ENCODE assay signal across 8 mouse cellular contexts in genomic region chr19:24271746-24272426, GRCm38 (mm10). TPM values are rescaled to one million over a fixed set of nuclear protein-coding genes. Genes with fewer than 3 reads are reported as not detected.
A peak's percentile ranks its signal among the peaks of the same experiment; 100 is the strongest.
DNase-seq lines count a peak whose midpoint lies in the region; ATAC-seq lines count a peak whose summit lies in the region.

No protein-coding gene starts in this region.

- no peak overlapping the region for H3K27ac ChIP-seq in hindbrain, embryonic 13.5 days

- peaks cover 24% of the 10 kb centered on the region for H3K4me1 ChIP-seq in hindbrain, embryonic 13.5 days (replicated peaks)

- 0 out of 2 replicates have a peak, but pooled peaks cover 3% of the 10 kb centered on the region for H3K36me3 ChIP-seq in hindbrain, embryonic 13.5 days

- peak; percentile 84 for ATAC-seq in hindbrain, embryonic 13.5 days (ENCODE audit: low FRiP score)

- no peak overlapping the region for H3K9ac ChIP-seq in hindbrain, embryonic 13.5 days

- no peaks in the 10 kb centered on the region for H3K9me3 ChIP-seq in hindbrain, embryonic 13.5 days

- H3K4me2 ChIP-seq in hindbrain, embryonic 13.5 days = peak overlapping the region; percentile 31; the same call in 1 of the 2 replicates

- H3K27me3 ChIP-seq in hindbrain, embryonic 13.5 days = no peaks in the 10 kb centered on the region

- no peak overlapping the region for H3K4me3 ChIP-seq in hindbrain, embryonic 13.5 days

- DNase-seq in T-cell, adult 2 months (ENCODE audit: low spot score) = peak; percentile 54
- DNase-seq in cerebellum, postnatal 25 days = peak; percentile 82 to 90
- peak; percentile 35 to 65 for DNase-seq in frontal cortex, postnatal 25 days (ENCODE audit: low spot score in 2 of 2)
- peak; percentile 67 to 91 for DNase-seq in layer of hippocampus, postnatal 25 days (ENCODE audit: extremely low spot score in 1 of 2, low spot score in 1 of 2)
- peak; percentile 89 for DNase-seq in lung, postnatal 14 days
- peak; percentile 85 for DNase-seq in retina, embryonic 14.5 days (ENCODE audit: low spot score)
- peak; percentile 87 for DNase-seq in thymus, postnatal 4 days

- WGBS in hindbrain, embryonic 13.5 days = 48% methylated on average over 16 of the region's 16 CpGs

RNA-seq across cellular contexts. Expression of gene Fxn, which starts 8.5 kb away (rescaled TPM):
- 39.2 and 41.9 TPM in 2 replicates for polyA plus RNA-seq in hindbrain, embryonic 13.5 days (2015; fragmentation: Nextera tagmentation; extraction: Ambion mirVana)
- total RNA-seq in layer of hippocampus, postnatal 25 days (2021) = 1 to 10 TPM; 7.1 to 9.3 TPM

RNA-seq across cellular contexts. Expression of gene Tjp2, which starts 47.1 kb away (rescaled TPM):
- 12.1 and 12.4 TPM in 2 replicates for polyA plus RNA-seq in hindbrain, embryonic 13.5 days (2015; fragmentation: Nextera tagmentation; extraction: Ambion mirVana)
- total RNA-seq in layer of hippocampus, postnatal 25 days (2021) = 10 to 100 TPM; 18.9 to 19.8 TPM
